Mouse (Mus musculus) myocyte (in vitro differentiated cells): ENCODE results near the gene Ubac2.

Source experiments
- CEBPB ChIP-seq: IDR thresholded peaks from 2 replicates; pipeline ENCODE4 v1.6.1; 2011; ENCODE audit warnings: mild to moderate bottlenecking, moderate library complexity; ENCODE audit not compliant: poor library complexity, insufficient read depth, severe bottlenecking
- E2F4 ChIP-seq: IDR thresholded peaks from one replicate; pipeline ENCODE4 v1.6.1; 2011; ENCODE audit warnings: mild to moderate bottlenecking, control low read depth, moderate library complexity; ENCODE audit not compliant: insufficient read depth
- MAX ChIP-seq: IDR thresholded peaks from one replicate; pipeline ENCODE4 v1.6.1; 2011; ENCODE audit warnings: low read depth, mild to moderate bottlenecking, control low read depth
- MYOD1 ChIP-seq, 3 experiments: IDR thresholded peaks; one replicate each; pipeline ENCODE4 v1.6.1; 2011; ENCODE audit warnings: control low read depth in 2 of 3, low read depth in 2 of 3, mild to moderate bottlenecking in 2 of 3, moderate library complexity in 1 of 3; ENCODE audit not compliant: insufficient read length in 2 of 3, control insufficient read depth in 1 of 3
- POLR2A ChIP-seq: IDR thresholded peaks from one replicate; pipeline ENCODE4 v1.6.1; 2011; ENCODE audit warnings: low read depth, mild to moderate bottlenecking, control low read depth, moderate library complexity; ENCODE audit not compliant: insufficient read length
- POLR2AphosphoS2 ChIP-seq: IDR thresholded peaks from one replicate; pipeline ENCODE4 v1.6.1; 2011; ENCODE audit warnings: low read depth, control low read depth; ENCODE audit not compliant: insufficient read length
- REST ChIP-seq: IDR thresholded peaks from one replicate; pipeline ENCODE4 v1.6.1; 2011; ENCODE audit warnings: mild to moderate bottlenecking, control low read depth, moderate library complexity; ENCODE audit not compliant: insufficient read depth, insufficient read length
- SRF ChIP-seq: IDR thresholded peaks from one replicate; pipeline ENCODE4 v1.6.1; 2011; ENCODE audit warnings: low read depth; ENCODE audit not compliant: control insufficient read depth, insufficient read length
- TCF12 ChIP-seq: IDR thresholded peaks from one replicate; pipeline ENCODE4 v1.6.1; 2011; ENCODE audit warnings: mild to moderate bottlenecking, control low read depth; ENCODE audit not compliant: poor library complexity, insufficient read depth, severe bottlenecking
- TCF3 ChIP-seq: IDR thresholded peaks from one replicate; pipeline ENCODE4 v1.6.1; 2011; ENCODE audit warnings: low read depth, control low read depth; ENCODE audit not compliant: insufficient read length
- USF1 ChIP-seq: IDR thresholded peaks from one replicate; pipeline ENCODE4 v1.6.1; 2011; ENCODE audit warnings: low read depth, mild to moderate bottlenecking, control low read depth, moderate library complexity

GRCm38 (mm10) chr14:121962128-121962890 is 83.9 kb downstream of the Ubac2 start:
- no peak for TF ChIP-seq POLR2A
- no peak for TF ChIP-seq E2F4
- TF ChIP-seq MAX, result no peak
- no peak for TF ChIP-seq SRF
- no peak for TF ChIP-seq REST
- no peak for TF ChIP-seq USF1
- no peak for TF ChIP-seq POLR2AphosphoS2
- TF ChIP-seq CEBPB, result no peak
- no peak for TF ChIP-seq MYOD1 (IDR thresholded peaks at IDR 0.05; ENCODE audit: control insufficient read depth in 1 of 3, insufficient read length in 2 of 3, low read depth in 2 of 3)
- TF ChIP-seq TCF12, result no peak
- no peak for TF ChIP-seq TCF3
